Mouse (Mus musculus) stomach, postnatal 0 days (tissue): ENCODE measurements at regions not wholly inside any gene's neighbourhood (a gene's known extent, or its start where the extent isn't known, plus 50 kb on each side); places are given as distances from the start of the nearest gene placed in this dataset.

Source experiments
- ATAC-seq: fragments of 200-750 bp; cut with Nextera tagmentation; 2 replicates; pipeline ENCODE4 v1.8.0; 2017; ENCODE audit not compliant: low FRiP score, low TSS enrichment
- DNase-seq: peaks from one replicate; pipeline ENCODE4 v3.0.0-alpha.2; 2016; ENCODE audit warnings: low spot score
- H3K27ac ChIP-seq: fragments of 300-500 bp; sonication (generic); replicated peaks from 2 replicates; pipeline ENCODE4 v1.5.1; 2014; ENCODE audit warnings: mild to moderate bottlenecking, control low read depth
- H3K27me3 ChIP-seq: fragments of 300-500 bp; sonication (generic); 2 replicates; pipeline ENCODE4 v1.6.1; 2014; ENCODE audit warnings: low read length; ENCODE audit not compliant: control insufficient read depth, insufficient read depth
- H3K36me3 ChIP-seq: fragments of 300-500 bp; sonication (generic); 2 replicates; pipeline ENCODE4 v1.6.1; 2014; ENCODE audit warnings: low read length, mixed read lengths; ENCODE audit not compliant: control insufficient read depth, insufficient read depth
- H3K4me1 ChIP-seq: fragments of 300-500 bp; sonication (generic); replicated peaks from 2 replicates; pipeline ENCODE4 v1.6.1; 2014; ENCODE audit warnings: antibody characterized with exemption; ENCODE audit not compliant: control insufficient read depth, insufficient read depth
- H3K4me2 ChIP-seq: fragments of 300-500 bp; sonication (generic); replicated peaks from 2 replicates; pipeline ENCODE4 v1.6.1; 2014; ENCODE audit warnings: low read depth, mild to moderate bottlenecking, control low read depth, moderate library complexity
- H3K4me3 ChIP-seq: fragments of 300-500 bp; sonication (generic); 2 replicates; pipeline ENCODE4 v1.5.1; 2014; ENCODE audit warnings: low read depth, low read length, control low read depth
- H3K9ac ChIP-seq: fragments of 300-500 bp; sonication (generic); 2 replicates; pipeline ENCODE4 v1.6.1; 2014; ENCODE audit warnings: mild to moderate bottlenecking, low read length, control low read depth, mixed read lengths
- H3K9me3 ChIP-seq: fragments of 300-500 bp; sonication (generic); 2 replicates; pipeline ENCODE4 v1.6.1; 2016; ENCODE audit warnings: low read length; ENCODE audit not compliant: control insufficient read depth
- CTCF ChIP-seq: IDR thresholded peaks from 2 replicates; pipeline ENCODE4 v1.5.1; 2016; ENCODE audit warnings: antibody characterized with exemption, low read depth, mild to moderate bottlenecking, moderate library complexity
- EP300 ChIP-seq: optimal IDR thresholded peaks from 2 replicates; pipeline ENCODE3; 2016; ENCODE audit warnings: antibody characterized with exemption
- WGBS: fragments of 180-500 bp; shearing (Covaris S2); extraction: QIAGEN DNeasy Blood & Tissue Kit; methylation state at CpG from one replicate; pipeline ENCODE4 v1.1.7; 2014; 5-methylcytosine and 5-hydroxymethylcytosine counted together

DNA sequence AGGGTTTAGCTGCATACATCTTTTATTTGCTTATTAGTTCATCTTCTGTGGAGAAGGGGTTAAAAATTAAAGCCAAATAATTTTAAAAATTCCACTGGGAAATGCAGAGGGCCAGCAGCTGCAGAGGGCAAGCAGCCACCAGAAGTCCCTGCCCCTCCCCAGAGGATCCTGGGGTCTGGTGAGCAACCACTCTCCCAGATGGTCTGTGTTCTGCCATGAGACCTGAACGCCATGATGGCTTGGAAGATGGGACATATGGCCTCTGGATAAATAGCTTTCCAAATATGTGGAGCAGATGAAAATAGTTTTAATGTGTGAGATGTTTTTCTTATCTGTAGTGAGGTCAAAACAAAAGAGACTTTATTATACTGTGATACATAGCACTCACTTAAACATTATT is 326.1 kb upstream of the Gm5148 start:
- H3K27ac ChIP-seq, result no peak overlapping the region
- no peaks in the 10 kb centered on the region for H3K27me3 ChIP-seq
- 82% methylated on average over 1 of the region's 1 CpGs for WGBS
- no peaks in the 10 kb centered on the region for H3K36me3 ChIP-seq
- no peak overlapping the region for H3K4me3 ChIP-seq
- no peaks in the 10 kb centered on the region for H3K9me3 ChIP-seq
- ATAC-seq (no peak), DNase-seq (no peak)
- TF ChIP-seq EP300, result no peak
- no peak for TF ChIP-seq CTCF
- peaks cover 2% of the 10 kb centered on the region for H3K4me1 ChIP-seq
- H3K9ac ChIP-seq, result no peak overlapping the region
- H3K4me2 ChIP-seq, result no peak overlapping the region

DNA sequence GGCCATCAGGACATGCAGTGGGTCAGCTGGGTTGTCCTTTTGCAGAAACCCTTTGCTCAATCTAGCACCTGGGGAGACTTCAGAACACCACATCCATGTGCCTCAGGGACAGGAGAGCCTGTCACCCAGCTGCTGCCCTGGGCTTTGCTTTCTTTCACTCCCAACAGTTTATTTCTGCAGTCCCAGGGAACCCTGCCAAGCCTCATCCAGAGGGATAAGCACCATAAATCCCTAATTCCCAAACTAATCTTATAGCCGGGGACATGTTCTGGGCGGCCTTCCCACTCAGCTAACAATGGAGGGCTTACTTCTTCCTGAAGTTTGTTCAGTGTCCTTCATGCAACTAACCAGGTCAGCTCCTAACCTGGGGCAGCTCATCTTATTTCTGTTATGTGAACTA is 325.0 kb upstream of the Gm5148 start:
- Histone ChIP-seq H3K9ac (no peak overlapping the region), H3K27ac (no peak overlapping the region), H3K36me3 (no peaks in the 10 kb centered on the region), H3K4me1 (peaks cover 2% of the 10 kb centered on the region), H3K4me2 (no peak overlapping the region), H3K9me3 (no peaks in the 10 kb centered on the region), H3K27me3 (no peaks in the 10 kb centered on the region), H3K4me3 (no peak overlapping the region)
- peak; percentile 41 for DNase-seq
- TF ChIP-seq CTCF, result no peak
- TF ChIP-seq EP300, result no peak
- ATAC-seq, result peak; percentile 40; the same call in 1 of the 2 replicates
- 22% methylated on average over 2 of the region's 2 CpGs for whole genome bisulfite sequencing

DNA sequence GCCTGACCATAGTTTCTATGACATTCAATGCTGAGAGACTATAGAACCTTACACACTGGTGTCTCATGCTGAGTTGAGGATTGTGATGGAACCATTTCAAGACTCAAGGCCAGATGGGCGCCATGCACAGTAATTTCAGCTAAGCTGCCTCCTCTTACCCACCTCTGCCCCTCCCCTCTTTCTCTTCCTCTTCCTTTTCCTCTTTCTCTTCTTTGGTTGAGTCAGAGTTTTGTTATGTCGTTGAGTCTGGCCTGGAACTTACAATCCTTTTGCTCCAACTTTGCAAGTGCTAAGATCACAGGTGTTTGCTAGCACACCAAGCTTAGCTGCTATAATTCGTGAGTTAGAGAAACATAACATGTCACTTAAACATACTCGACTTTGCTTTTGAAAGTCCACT is 323.2 kb upstream of the Gm5148 start:
- Histone ChIP-seq H3K4me2 (no peak overlapping the region), H3K4me3 (no peak overlapping the region), H3K9me3 (no peaks in the 10 kb centered on the region), H3K36me3 (no peaks in the 10 kb centered on the region), H3K4me1 (peaks cover 2% of the 10 kb centered on the region), H3K9ac (no peak overlapping the region), H3K27ac (no peak overlapping the region), H3K27me3 (no peaks in the 10 kb centered on the region)
- TF ChIP-seq EP300 (no peak), CTCF (no peak)
- ATAC-seq, result no peak
- WGBS, result 69% methylated on average over 4 of the region's 4 CpGs
- DNase-seq, result no peak

DNA sequence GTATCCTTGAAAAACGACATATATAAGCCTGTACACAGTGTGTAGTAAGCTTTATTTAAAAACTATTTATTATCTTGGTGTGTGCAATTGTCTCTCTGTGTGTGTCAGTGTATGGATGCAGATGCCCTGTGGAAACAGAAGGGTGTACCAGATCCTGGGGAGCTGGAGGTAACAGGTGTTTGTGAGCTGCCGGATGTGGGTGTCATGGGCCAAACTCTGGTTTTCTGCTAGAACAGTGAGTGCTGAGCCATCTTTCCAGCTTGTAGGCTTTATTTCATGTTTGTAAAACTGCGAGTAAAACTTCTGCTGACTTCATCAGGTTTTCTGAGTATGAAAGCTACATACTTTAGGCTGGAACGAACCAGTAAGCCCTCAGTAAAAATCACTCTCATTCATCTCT is 322.3 kb upstream of the Gm5148 start:
- ATAC-seq, result no peak
- H3K9ac ChIP-seq, result no peak overlapping the region
- no peaks in the 10 kb centered on the region for H3K27me3 ChIP-seq
- DNase-seq, result no peak
- no peaks in the 10 kb centered on the region for H3K9me3 ChIP-seq
- H3K27ac ChIP-seq, result no peak overlapping the region
- peaks cover 2% of the 10 kb centered on the region for H3K4me1 ChIP-seq
- WGBS, result 50% methylated on average over 4 of the region's 4 CpGs
- no peak overlapping the region for H3K4me2 ChIP-seq
- TF ChIP-seq CTCF (no peak), EP300 (no peak)
- H3K4me3 ChIP-seq, result no peak overlapping the region
- no peaks in the 10 kb centered on the region for H3K36me3 ChIP-seq

DNA sequence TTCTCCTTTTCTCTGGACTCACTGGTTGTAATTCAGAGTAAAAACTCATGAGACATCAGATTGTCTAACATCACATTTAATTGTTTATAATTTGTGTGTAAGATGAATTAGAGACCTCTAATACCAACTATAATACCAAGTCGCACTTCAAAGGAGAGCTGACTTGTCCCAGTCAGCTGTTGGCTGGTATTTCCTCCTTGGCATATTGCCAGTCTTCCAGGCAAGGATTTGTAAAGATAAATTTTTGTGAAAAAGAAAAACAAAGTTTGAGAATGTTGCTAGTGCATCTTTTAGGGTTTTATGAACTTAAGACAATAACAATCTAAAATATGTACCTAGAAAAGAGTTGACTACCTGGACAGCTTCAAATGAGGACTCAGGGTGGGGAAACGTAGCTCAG is 321.7 kb upstream of the Gm5148 start:
- peaks cover 2% of the 10 kb centered on the region for H3K4me1 ChIP-seq
- ATAC-seq, result no peak
- DNase-seq, result no peak
- no peak for TF ChIP-seq EP300
- TF ChIP-seq CTCF, result no peak
- H3K36me3 ChIP-seq, result no peaks in the 10 kb centered on the region
- H3K4me3 ChIP-seq, result no peak overlapping the region
- no peak overlapping the region for H3K4me2 ChIP-seq
- H3K9ac ChIP-seq, result no peak overlapping the region
- no peaks in the 10 kb centered on the region for H3K27me3 ChIP-seq
- no peaks in the 10 kb centered on the region for H3K9me3 ChIP-seq
- 53% methylated on average over 2 of the region's 2 CpGs for WGBS
- no peak overlapping the region for H3K27ac ChIP-seq

DNA sequence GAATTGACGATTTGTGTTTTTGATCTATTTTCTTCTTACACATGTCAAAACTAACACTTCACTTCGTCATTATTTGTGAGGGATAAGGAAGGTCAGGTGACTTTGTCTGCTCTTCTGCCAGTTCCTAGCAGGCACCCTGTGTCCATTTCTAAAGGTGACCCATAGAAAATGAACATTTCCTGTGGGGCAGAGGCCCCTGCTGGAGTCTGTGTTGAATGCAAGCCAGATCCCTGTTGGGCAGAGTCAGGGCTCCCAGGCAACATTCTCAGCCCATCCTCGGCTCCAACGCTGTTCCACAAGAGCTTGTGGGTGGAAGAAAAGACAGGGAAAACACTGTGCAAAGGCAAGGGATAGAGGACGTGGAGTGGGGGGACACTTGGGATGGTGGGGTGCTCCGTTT is 321.2 kb upstream of the Gm5148 start:
- no peak overlapping the region for H3K27ac ChIP-seq
- no peaks in the 10 kb centered on the region for H3K36me3 ChIP-seq
- no peak overlapping the region for H3K4me2 ChIP-seq
- TF ChIP-seq EP300 (no peak), CTCF (peak; percentile 64)
- no peaks in the 10 kb centered on the region for H3K9me3 ChIP-seq
- H3K9ac ChIP-seq, result no peak overlapping the region
- no peak overlapping the region for H3K4me3 ChIP-seq
- no peaks in the 10 kb centered on the region for H3K27me3 ChIP-seq
- no peak for ATAC-seq
- 40% methylated on average over 6 of the region's 6 CpGs for WGBS
- H3K4me1 ChIP-seq, result peaks cover 2% of the 10 kb centered on the region
- DNase-seq, result no peak

DNA sequence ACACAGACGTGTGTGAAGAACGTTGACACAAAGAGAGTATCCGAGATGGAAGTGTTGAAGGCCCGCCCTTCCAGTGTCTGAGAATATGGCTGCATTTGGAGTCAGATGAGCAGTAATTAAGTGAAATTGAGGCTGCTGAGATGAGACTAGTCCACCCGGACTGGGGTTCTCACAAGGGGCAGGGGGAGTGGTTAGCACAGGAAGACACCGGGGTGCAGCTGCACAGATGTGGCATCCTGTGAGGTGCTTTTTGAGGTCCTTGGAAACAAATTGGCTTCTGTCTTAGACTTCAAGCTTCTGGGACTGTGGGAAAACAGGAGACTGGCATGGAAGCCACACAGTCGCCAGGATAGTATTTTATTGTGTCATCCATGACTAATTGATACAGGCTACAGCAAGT is 320.0 kb upstream of the Gm5148 start:
- Histone ChIP-seq H3K9ac (no peak overlapping the region), H3K36me3 (no peaks in the 10 kb centered on the region), H3K4me2 (no peak overlapping the region), H3K27ac (no peak overlapping the region), H3K27me3 (no peaks in the 10 kb centered on the region), H3K4me3 (no peak overlapping the region), H3K9me3 (no peaks in the 10 kb centered on the region), H3K4me1 (no peaks in the 10 kb centered on the region)
- no peak for TF ChIP-seq CTCF
- 75% methylated on average over 7 of the region's 7 CpGs for WGBS
- DNase-seq (no peak), ATAC-seq (no peak)
